Mouse (Mus musculus): Measurements from ENCODE around the gene Sdhc.

Gene Sdhc

DNA sequence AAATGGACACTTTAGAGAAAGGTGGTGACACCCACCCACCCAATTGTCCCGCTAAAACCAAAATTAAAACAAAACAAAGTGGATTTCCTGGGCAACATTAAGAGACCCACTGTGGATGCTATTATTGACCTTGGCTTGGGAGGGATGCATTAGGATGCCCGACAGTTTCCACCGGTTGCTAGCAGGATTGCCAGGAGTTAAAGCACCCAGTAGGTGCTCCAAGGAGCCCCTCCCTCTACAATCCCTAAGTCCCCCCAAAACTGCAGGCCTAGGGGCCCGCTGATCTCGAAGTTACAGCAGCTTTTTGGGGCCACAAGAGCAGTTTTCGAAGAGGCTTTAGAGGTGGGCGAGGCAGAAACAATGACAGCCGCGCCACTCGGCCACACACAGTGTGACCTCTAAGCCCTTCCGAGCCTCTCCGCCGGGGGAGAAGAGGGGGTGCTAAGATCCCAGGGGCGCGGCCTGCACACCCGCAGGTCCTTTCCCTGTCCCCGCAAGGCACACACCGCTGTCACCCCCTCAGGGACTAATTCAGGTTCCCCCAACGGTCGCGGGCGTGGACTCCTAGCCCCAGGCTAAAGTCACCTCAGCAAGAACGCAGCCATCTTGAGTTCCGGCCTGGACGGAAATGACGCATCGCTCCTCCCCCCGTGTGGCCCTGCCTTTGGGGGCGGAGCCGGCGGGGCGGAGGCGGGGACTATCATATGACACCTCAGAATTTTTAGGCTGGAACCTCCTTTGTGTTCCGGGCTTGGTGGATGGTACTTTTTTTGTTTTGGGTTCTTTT lies at the start of gene Sdhc, which contains the start of gene Mpz:
Sdhc (minus strand) TSS at position 630 of the 787 bp plus-strand sequence.
Mpz (plus strand) TSS at position 738 of the 787 bp plus-strand sequence.
- peak; percentile 96 for DNase-seq (ENCODE audit: low spot score in 2 of 2)

DNA sequence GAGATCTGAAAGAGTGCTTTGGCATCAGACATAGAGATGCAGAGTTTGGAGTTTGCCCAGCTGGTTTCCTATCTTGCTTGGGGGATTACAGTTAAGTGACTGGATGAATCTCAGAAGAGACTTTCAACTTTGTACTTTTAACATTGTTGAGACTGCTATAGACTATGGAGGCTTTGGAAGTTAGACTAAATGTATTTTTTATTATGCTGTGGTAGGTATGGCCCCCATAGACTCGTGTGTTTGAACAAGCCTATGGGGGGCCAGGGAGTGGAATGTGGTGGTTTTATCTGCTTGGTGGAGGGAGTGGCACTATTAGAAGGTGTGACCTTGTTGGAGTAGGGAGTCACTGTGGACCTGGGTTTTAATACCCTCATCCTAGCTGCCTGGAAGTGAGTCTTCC lies 49.1 kb upstream of the Sdhc start:
- DNase-seq (ENCODE audit: low spot score in 2 of 2), result no peak

DNA sequence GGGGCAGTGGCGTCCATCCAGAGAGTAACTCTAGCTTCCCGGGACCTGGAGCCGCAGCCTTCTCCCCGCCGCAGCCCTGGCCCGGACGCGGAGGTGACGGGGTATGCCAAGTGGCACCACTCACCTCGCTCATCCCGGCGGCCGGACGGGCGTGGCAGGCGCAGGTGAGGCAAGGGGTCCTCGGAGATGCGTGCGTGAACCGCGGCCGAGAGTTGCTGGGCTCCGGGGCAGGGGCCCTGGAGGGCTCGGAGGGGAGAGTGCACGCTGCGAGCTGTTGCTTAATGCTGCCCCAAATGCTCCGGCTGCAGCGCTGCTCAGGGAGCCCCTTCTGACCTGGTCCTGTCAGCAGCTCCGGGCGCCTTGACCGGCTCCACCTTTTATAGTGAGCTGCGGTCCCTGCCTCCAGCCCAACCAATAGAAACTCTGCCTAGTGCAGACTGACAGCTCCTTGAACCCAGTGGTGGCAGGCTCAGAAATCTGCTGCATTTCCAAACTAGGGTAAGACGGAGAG lies 45.5 kb upstream of the Sdhc start, which contains the start of gene Pcp4l1:
Pcp4l1 (minus strand) TSS at position 382 of the 511 bp plus-strand sequence.
- DNase-seq (ENCODE audit: low spot score in 2 of 2), result peak in 1 of 2 experiments; percentile 47

DNA sequence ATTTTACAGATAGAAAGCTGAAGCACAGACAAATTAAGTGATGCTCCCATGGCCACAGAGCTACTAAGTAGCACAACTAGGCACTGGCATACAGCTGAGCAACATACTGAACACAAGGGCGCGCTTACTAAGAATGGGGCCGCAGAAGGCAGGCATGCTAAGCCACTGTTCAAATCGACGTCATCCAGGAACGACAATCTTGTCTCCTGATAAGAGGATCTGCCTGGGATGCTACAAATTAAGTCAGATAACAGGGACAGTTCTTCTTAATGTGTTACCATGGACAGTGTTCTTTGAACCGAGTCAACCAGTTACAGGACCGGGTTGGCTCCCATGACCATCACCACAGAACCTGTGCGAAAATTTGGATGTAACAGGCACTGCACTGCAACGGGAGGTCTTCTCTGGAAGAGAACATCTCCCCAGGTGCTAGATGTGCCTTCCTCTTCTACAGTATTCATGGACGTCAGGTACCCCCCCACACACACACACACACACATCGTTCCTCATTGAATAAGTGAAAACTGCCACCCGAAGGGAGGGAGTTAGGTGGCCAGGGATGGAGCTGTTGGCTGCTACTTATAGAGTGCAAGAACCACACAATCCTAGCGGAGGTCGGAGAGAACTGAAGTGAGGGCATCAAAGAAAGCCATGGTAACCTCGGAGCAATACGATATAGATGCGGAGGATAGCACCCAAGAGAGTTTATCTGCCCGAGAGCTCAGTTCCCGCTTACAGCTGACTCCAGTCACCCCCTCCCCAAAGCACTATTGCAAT lies 44.8 kb upstream of the Sdhc start:
- no peak for DNase-seq (ENCODE audit: low spot score in 2 of 2)

DNA sequence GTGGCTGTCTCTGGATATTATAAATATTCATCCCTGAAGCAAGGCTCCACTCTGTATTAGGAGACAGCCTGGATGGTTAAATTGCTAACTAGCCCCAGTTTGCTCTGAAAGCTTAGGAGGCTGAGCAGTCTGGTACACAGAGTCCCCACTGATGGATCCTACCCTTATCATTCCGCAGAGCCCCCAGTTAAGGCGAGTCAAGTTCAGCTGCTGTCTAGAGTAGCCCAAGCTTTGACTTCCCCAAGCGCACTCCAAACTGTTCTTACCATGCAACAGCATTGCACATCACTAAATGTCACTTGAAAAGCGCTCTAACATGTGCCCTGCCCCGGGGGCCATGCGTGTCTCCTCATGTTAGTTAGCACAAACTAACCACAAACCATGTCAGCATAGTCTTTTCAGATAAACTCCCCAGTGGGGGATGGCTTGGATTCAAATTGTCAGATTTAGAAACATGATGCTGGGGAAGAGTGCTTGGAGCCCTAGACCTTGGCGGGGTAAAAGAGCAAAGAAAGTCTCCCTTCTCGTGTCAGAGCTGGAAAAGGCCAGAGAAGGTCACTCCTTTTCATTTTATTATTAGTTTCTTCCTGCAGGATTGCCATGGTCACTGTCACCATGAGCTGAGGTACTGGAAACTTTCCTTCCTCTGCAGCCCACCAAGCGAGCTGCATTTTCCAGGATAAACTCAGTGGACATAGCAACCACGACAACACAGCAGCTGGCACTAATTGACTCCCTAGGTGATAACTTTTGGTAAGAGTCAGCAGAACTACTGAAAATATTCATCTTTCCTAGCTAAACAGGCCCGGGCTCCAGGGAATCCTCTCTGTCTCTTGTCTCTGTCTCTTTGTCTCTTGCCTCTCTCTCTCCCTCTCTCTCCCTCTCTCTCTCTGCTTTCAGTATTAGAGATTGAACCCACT lies 43.8 kb upstream of the Sdhc start:
- DNase-seq (ENCODE audit: low spot score in 2 of 2), result no peak

DNA sequence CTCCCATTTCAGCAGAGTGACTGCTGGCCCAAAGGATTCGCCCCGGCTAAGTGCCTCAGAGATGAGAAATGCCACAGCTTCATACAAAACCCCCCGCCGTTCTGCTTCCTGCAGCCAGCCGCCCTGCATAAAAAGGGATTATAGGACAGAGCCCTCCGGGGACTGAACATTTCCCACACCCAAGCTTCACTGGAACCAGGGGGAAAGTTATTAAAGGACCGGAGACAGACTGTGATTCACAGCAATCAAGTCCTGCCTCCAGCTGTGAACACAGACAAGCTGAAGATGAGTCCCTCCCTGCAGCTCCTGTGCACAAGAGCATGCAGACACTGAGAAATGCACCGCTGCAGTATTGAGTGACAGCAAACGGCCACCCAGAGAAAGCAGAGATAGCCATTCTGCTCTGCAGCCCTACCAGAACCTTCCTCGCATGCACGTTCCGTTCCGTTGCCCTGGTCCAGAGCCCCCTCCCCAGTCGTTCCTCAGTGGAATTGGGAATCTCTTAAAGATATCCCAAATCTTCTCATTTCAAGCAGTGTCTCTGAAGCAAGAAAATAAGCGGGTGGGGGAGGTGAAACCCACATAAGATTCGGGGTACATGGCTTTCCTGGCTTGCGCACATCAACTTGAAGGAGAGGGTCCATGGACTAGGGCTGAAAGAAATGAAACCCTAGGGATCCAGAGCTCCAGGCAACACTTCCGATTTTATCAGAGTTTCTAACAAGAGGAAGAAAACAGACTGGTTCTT lies 42.9 kb upstream of the Sdhc start:
- no peak for DNase-seq (ENCODE audit: low spot score in 2 of 2)

DNA sequence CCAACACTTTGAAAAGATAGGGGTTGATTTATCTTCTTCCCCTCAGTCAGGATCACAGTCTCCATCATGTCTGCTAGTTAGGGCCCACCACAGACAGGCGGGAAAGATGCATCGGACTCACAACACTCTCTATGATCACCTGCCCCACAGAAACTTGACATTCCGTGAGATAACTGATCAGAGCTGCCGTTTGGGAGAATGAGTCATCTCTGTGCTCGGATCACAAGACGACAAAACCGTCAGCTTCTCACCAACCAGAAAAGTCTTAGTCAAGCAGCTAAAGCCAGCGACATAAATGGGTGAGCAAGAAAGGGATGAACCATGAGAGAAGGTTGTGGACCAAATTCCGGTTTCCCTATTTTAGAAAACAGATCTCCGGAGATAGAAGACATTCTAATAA lies 41.9 kb upstream of the Sdhc start:
- DNase-seq (ENCODE audit: low spot score in 2 of 2), result no peak

DNA sequence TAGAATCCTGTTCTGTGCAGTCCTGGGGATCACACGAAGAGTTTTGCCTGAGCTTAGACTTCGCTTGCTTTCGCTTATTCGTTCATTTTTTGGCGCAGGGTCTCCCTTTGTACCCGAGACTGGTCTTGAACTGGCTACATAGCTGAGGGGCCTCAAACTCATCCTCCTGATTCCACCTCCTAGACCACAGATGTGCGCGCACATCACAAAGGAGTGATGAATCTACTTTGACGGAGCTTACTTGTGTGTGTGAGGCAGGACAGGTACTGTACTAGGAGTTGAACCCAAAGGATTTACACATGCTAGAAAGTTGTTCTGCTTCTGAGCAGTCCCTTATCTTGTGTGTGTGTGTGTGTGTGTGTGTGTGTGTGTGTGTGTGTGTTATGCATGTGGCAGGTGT lies 40.4 kb upstream of the Sdhc start:
- DNase-seq (ENCODE audit: low spot score in 2 of 2), result no peak

DNA sequence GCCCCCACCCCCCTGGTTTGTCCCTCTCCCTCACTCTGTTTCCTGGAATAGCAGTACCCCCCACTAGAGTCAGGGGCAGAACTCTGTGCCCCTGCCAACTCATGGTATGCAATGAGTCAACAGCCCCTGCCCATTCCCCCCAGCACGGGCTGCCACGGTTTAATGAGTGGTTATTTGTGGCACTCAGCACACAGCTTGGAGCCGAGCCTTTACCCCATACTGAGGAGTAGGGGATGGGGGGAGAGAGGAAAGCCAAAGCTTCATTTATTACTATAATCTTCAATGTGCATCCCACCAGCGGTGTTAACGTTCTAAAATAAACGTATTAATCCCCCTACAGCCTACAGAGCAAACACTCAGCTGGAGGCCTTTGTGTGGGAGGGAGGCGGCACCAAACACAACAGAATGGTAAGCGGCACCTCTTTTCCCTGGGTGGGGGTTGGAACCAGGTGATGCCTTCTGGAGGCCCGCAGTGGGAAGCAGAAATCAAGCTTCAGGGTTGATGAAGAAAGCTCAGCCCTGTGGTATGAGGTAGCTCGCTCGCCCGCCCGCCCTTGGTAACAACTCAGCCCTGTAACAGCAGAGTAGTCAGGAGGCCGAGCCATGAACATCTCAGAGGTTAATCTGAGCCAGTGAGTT lies 39.2 kb upstream of the Sdhc start:
- no peak for DNase-seq (ENCODE audit: low spot score in 2 of 2)

DNA sequence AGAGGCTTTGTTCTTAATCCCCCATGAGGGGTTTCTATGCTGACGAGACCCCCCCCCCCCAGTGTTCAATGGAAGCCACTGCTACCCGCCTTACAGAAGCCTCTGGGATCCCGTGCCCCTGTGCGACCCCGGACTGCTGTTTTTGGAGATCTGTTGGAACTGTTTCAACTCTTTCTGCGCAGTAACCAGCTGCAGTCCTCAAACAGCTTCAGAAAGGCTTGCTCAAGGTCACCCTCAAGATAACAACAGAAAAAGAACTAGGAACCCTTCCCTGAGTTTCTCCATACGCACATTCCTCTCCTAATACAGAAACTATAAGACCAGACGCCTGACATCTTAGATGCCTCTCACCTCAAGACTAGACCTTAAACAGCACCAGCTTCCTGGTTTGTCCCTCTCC lies 38.6 kb upstream of the Sdhc start:
- no peak for DNase-seq (ENCODE audit: low spot score in 2 of 2)

DNA sequence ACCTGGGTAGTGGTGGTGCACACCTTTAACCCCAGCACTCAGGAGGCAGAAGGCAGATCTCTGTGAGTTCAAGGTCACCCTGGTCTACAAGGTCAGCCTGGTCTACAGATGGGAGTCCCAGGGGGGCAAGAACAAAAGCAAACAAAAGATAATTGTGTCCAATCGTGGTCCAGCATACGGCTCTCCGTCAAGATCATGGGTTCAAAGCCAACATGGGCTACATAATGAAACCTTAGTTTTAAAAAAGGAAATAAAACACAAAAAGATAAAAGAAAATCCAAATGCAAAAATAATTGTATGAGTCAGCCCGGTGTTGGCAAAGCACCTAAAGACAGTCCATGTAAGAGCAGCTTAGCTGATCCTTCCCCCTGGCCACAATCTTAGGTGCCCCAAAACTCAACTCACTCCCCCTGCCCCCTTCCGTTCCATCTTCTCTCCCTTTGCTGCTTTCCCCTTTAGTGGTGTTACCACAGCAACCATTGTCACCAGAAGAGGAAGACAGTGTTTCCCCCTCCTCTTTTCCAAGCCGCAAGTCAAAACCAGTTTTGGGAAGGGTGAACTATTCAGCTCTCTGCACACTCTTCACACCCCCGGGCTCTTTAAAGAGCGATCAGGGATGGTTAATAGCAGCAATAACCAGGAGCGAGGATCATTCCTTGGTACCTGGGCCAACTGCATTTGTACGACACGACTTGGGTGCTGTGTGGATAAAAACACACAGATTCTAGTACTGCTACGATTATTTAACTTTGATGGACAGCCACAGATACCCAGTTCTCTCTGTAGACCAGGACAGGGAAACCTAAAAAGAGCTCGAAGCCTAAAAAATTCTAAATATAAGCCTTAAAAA lies 37.7 kb upstream of the Sdhc start:
- no peak for DNase-seq (ENCODE audit: low spot score in 2 of 2)

DNA sequence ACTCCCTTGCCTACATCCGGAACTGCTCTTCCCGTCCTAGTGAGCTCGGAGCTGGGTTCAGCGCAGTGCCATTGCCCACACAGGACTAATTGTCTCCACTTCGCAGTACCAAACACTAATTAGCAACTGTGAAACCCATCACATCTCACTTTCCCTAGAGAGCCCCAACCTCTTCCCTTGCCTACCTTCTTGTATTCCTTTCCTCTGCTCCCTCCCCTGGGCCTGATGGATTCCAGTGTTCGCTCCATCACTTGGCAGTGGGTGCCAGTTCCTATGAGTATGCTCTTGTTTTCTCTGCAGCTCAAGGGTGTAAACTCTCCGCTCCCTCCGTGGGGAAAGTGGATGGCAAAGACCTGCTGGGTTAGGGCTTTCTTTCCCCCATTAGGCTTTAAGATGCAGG lies 35.3 kb upstream of the Sdhc start:
- DNase-seq (ENCODE audit: low spot score in 2 of 2), result no peak

DNA sequence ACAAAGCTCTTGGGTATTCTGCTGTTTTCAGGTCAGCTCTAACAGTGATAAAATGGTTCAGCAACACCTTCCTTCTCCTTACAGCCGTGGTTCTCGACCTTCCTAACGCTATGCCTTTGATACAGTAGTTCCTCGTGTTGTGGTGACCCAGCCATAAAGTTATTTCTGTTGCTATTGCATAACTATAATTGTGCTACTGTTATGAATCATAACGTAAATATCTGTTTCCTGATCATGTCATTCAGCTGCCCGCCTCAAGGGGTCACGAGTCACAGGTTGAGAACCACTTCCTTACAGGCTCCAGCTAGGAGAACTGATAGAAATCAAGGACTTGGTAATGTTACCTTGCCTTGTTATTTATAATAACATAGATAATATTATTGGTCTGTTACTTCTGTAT lies 33.9 kb upstream of the Sdhc start:
- peak; percentile 64 to 69 for DNase-seq (ENCODE audit: low spot score in 2 of 2)

DNA sequence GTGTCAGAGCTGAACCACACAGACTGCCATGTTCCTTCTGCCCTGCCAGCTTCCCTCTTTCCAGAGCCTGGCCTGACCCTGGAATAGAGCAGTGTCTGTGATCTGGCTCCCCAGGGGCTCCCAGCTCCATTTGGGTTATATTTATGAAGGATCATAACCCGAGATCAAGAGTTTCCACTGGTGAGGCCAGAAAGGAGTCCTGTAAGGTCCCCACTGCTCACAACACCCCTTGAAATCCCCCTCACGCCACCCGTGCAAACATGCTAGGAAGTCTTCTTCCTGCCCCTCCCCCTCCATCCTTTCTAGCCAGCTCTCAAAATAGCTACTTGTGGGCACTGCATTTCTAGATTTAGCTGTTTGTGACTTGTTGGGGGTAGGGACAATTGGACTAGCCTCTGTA lies 33.2 kb upstream of the Sdhc start:
- no peak for DNase-seq (ENCODE audit: low spot score in 2 of 2)

DNA sequence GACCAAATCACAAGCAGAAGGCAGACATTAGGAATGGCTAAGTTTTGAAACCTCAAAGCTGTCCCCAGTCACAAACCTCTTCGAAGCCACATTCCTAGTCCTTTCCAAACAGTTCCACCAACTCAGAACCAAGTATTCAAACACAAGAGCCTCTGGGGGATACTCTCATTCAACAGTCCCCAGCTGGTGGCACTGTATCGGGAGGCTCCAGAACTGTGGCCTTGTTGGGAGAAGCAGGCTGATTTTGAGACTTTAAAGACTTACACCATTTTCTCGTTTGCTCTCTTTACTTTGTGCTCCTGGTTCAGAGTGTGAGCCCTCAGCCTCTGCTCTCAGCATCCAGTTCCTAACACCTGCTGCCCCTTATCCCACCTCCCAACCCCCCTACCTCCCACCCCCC lies 32.6 kb upstream of the Sdhc start:
- no peak for DNase-seq (ENCODE audit: low spot score in 2 of 2)

DNA sequence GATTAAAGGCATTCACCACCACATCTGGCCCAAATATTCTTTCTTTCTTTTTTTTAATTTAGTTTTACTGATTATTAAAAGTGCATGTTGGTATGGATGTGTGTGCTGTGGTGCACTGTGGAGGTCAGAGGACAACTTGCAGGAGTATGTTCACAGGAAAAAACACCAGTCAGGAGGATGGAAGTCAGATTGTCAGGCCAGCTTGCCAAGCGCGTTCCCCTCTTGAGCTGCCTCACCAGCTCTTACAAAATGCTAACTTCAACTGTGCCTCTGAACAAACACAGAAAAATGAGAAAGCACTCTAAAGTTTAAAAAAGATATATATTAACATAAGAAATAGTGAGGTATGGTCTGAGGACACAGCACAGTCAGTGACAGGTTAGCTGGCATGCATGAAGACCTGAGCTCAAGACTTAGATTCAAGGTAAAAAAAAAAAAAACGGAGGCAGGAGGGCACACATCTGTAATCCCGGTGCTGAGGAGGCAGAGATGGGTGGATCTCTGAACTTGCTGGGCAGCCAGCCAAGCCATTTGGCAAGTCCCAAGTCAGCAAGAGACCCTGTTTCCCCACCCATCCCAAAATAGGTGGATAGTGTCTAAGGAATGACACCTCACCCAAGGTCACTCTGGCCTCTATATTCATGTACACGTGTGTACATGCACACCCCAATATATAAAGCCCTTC lies 29.2 kb upstream of the Sdhc start:
- DNase-seq (ENCODE audit: low spot score in 2 of 2), result no peak

DNA sequence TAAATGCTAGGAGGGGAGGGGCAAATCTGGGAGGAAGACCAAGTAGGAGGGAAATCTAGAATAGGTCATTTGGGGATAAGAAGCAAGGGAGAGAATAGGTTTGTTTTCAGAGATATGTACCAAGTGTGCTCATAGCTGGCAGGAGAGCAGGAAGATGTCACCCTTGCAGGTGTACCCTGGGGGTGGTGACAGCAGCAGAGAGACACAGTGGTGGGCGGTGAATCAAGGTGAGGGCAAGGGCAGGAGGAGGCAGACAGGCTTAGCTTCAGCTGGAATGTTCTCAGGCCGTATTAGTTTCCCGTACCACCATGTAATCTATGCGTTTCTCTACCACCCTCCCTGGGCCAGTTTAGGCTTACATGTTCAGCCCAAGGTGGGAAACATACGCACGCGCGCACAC lies 22.4 kb upstream of the Sdhc start:
- DNase-seq (ENCODE audit: low spot score in 2 of 2), result no peak

DNA sequence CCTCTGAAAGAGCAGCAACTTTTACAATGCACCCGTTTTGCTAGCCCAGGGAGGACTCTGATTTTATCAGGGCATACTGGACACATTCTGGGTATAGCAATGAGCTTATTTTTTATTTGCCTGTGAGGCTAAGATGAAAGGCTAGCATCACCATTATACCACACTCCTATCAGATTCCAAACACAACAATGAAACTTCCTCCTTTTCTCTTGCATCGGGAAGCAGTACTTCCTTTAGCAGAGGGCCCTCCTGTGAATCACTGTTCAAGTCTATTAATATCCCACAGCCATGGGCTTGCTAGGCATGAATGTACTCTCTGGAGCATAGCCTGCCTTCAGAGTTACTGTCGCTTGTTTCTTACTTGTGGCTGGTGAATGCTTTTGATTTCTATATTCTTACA lies 20.7 kb upstream of the Sdhc start:
- no peak for DNase-seq (ENCODE audit: low spot score in 2 of 2)

DNA sequence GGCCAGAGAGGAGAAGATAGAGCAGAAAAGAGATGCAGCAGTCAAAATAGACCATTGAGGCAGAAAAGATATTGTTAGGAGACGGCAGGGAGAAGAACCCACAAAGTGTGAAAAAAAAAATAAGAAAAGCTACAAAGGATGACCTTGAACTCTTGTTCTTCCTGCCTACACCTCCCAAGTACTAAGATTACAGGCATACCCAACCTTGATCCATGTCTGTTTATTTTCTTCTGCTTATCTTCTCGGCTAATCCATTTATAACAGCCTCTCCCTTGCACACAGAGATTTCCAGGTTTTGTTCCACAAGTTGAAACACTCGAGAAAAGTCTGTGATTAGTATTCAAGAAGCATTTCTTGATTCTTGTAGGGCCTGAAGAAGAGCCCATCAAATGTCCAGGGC lies 19.5 kb upstream of the Sdhc start:
- DNase-seq (ENCODE audit: low spot score in 2 of 2), result no peak
